Mouse (Mus musculus): ENCODE results near the gene Sval2.

- TF ChIP-seq CTCF (IDR thresholded peaks at IDR 0.05; ENCODE audit: control insufficient read depth, insufficient read depth, insufficient read length): no peak
- no peak for TF ChIP-seq USF1 (IDR thresholded peaks at IDR 0.05; ENCODE audit: low read depth)
- no peak for TF ChIP-seq FOSL1 (IDR thresholded peaks at IDR 0.05; ENCODE audit: insufficient read depth, low read length, poor library complexity, severe bottlenecking)
- TF ChIP-seq MYOG (IDR thresholded peaks at IDR 0.05; ENCODE audit: control insufficient read depth, extremely low read depth, insufficient read length): no peak
Observed at GRCm38 (mm10) chr6:41824086-41824485, 28.7 kb upstream of the Sval2 start.
